Mouse (Mus musculus) gastrocnemius, postnatal 14 days (tissue): Measurements from ENCODE around the gene Rpl36. TPM values are rescaled to one million over a fixed set of nuclear protein-coding genes. Genes with fewer than 3 reads are reported as not detected.
"Not testable (repeated sequence)": the region's sequence is repeated elsewhere in the genome, so short reads cannot be mapped to it uniquely, and the experiment has no call there.

Source experiments
- DNase-seq: peaks from one replicate; pipeline ENCODE4 v3.0.0; 2021; ENCODE audit warnings: mixed read lengths
- intact Hi-C: fragments of 180-260 bp; cut with DNase I; formaldehyde crosslinking; loops from one replicate; pipeline ENCODE4 v1.15.1; 2025; ENCODE audit warnings: low total_unique reads
- total RNA-seq, 2 experiments: library from RNA; stranded (reverse); gene quantifications; 2 replicates each; pipeline ENCODE4 v1.2.3; 2021

Rpl36 gene
- total RNA-seq, 2 experiments from 2014 or later, result 679 to 780 TPM

- no peak for DNase-seq
- intact Hi-C loops, result no loop called here
Measured at GRCm38 (mm10) chr17:56605431-56605830, 7.8 kb upstream of the Rpl36 start.

GRCm38 (mm10) chr17:56607521-56608062 lies 5.6 kb upstream of the Rpl36 start:
- intact Hi-C loops, result no loop called here
- no peak for DNase-seq

- DNase-seq, result no peak
- intact Hi-C loops, result no loop called here
Measured at GRCm38 (mm10) chr17:56608699-56609098, 4.5 kb upstream of the Rpl36 start.

GRCm38 (mm10) chr17:56609452-56610171 lies 3.6 kb upstream of the Rpl36 start, which contains the start of gene 2410015M20Rik:
Gene 2410015M20Rik (minus strand): TSS chr17:56609771.
- intact Hi-C loops, result no loop called here
- peak; percentile 93 for DNase-seq

- intact Hi-C loops, result no loop called here
- DNase-seq, result no peak
Measured at GRCm38 (mm10) chr17:56611323-56611722, 1.9 kb upstream of the Rpl36 start.

GRCm38 (mm10) chr17:56611861-56612564 lies 1.2 kb upstream of the Rpl36 start:
- intact Hi-C loops, result no loop called here
- DNase-seq, result peak; percentile 36

GRCm38 (mm10) chr17:56612565-56612939 lies 664 bp upstream of the Rpl36 start:
- intact Hi-C loops, DNase-seq: not testable (repeated sequence)

- DNase-seq, intact Hi-C loops: not testable (repeated sequence)
Measured at GRCm38 (mm10) chr17:56613893-56614292, 677 bp downstream of the Rpl36 start.

- intact Hi-C loops, result no loop called here
- no peak for DNase-seq
Measured at GRCm38 (mm10) chr17:56614391-56615135, 1.3 kb downstream of the Rpl36 start.

GRCm38 (mm10) chr17:56615136-56615784 lies 2.0 kb downstream of the Rpl36 start:
- no peak for DNase-seq
- intact Hi-C loops, result no loop called here

- no peak for DNase-seq
- intact Hi-C loops, result no loop called here
Measured at GRCm38 (mm10) chr17:56615792-56616191, 2.6 kb downstream of the Rpl36 start.

- intact Hi-C loops, result no loop called here
- DNase-seq, result no peak
Measured at GRCm38 (mm10) chr17:56616725-56617124, 3.5 kb downstream of the Rpl36 start.

GRCm38 (mm10) chr17:56617628-56618027 lies 4.4 kb downstream of the Rpl36 start:
- intact Hi-C loops, result no loop called here
- no peak for DNase-seq

GRCm38 (mm10) chr17:56625495-56625894 lies 12.3 kb downstream of the Rpl36 start:
- DNase-seq, result no peak
- intact Hi-C loops, result loop anchor here (5.0 kb wide), 1 partner anchor 42 kb away; no protein-coding TSS in a partner anchor

- intact Hi-C loops, result loop anchor here (5.0 kb wide), 1 partner anchor 41 kb away; no protein-coding TSS in a partner anchor
- no peak for DNase-seq
Measured at GRCm38 (mm10) chr17:56626260-56626659, 13.0 kb downstream of the Rpl36 start.

- intact Hi-C loops, result loop anchor here (5.0 kb wide), 1 partner anchor 40 kb away; no protein-coding TSS in a partner anchor
- DNase-seq, result peak; percentile 93
Measured at GRCm38 (mm10) chr17:56626754-56627470, 13.7 kb downstream of the Rpl36 start, which contains the start of gene Lonp1. Gene Lonp1 (minus strand): TSS chr17:56626887.

- DNase-seq, result no peak
Measured at GRCm38 (mm10) chr17:56627530-56628277, 14.5 kb downstream of the Rpl36 start, which contains the start of gene Catsperd. Gene Catsperd (plus strand): TSS chr17:56628143.

More at GRCm38 (mm10) chr17:56627530-56628277, 14.5 kb downstream of the Rpl36 start, which contains the start of gene Catsperd:
- intact Hi-C loops, result loop anchor here (5.0 kb wide), 1 partner anchor 40 kb away; no protein-coding TSS in a partner anchor
